Mouse (Mus musculus) hindbrain, embryonic 13.5 days (tissue): ENCODE measurements around the gene Dact3. TPM values are rescaled to one million over a fixed set of nuclear protein-coding genes. Genes with fewer than 3 reads are reported as not detected.

ENCODE experiments used
- ATAC-seq: fragments of 200-750 bp; cut with Nextera tagmentation; 2 replicates; pipeline ENCODE4 v1.8.0; 2017; ENCODE audit warnings: moderate TSS enrichment; ENCODE audit not compliant: low FRiP score
- H3K27ac ChIP-seq: fragments of 300-500 bp; sonication (generic); 2 replicates; pipeline ENCODE4 v1.5.1; 2015; ENCODE audit warnings: inconsistent platforms, mild to moderate bottlenecking, moderate library complexity
- H3K27me3 ChIP-seq: fragments of 300-500 bp; sonication (generic); 2 replicates; pipeline ENCODE4 v1.6.1; 2015; ENCODE audit warnings: mild to moderate bottlenecking, inconsistent platforms
- H3K36me3 ChIP-seq: fragments of 300-500 bp; sonication (generic); 2 replicates; pipeline ENCODE4 v1.6.1; 2015; ENCODE audit warnings: mild to moderate bottlenecking, inconsistent platforms
- H3K4me1 ChIP-seq: fragments of 300-500 bp; sonication (generic); replicated peaks from 2 replicates; pipeline ENCODE4 v1.6.1; 2015; ENCODE audit warnings: inconsistent platforms
- H3K4me2 ChIP-seq: fragments of 300-500 bp; sonication (generic); 2 replicates; pipeline ENCODE4 v1.6.1; 2015; ENCODE audit warnings: inconsistent platforms, mild to moderate bottlenecking, moderate library complexity
- H3K4me3 ChIP-seq: fragments of 300-500 bp; sonication (generic); 2 replicates; pipeline ENCODE4 v1.5.1; 2015; ENCODE audit warnings: mild to moderate bottlenecking, inconsistent platforms
- H3K9ac ChIP-seq: fragments of 300-500 bp; sonication (generic); 2 replicates; pipeline ENCODE4 v1.6.1; 2015; ENCODE audit warnings: mild to moderate bottlenecking, inconsistent platforms
- H3K9me3 ChIP-seq: fragments of 300-500 bp; sonication (generic); 2 replicates; pipeline ENCODE4 v1.6.1; 2016; ENCODE audit warnings: inconsistent platforms
- WGBS: fragments of 180-500 bp; shearing (Covaris S2); methylation state at CpG from one replicate; pipeline ENCODE4 v1.1.7; 2015; 5-methylcytosine and 5-hydroxymethylcytosine counted together
- polyA plus RNA-seq: library from polyadenylated mRNA; unstranded; fragments of >200 nt; fragmentation: Nextera tagmentation; extraction: Ambion mirVana; gene quantifications from 2 replicates; pipeline ENCODE4 v1.2.1, GENCODE M21; 2015

The Dact3 gene
- polyA plus RNA-seq, 1 experiment from 2014 or later = 2.8 TPM

DNA sequence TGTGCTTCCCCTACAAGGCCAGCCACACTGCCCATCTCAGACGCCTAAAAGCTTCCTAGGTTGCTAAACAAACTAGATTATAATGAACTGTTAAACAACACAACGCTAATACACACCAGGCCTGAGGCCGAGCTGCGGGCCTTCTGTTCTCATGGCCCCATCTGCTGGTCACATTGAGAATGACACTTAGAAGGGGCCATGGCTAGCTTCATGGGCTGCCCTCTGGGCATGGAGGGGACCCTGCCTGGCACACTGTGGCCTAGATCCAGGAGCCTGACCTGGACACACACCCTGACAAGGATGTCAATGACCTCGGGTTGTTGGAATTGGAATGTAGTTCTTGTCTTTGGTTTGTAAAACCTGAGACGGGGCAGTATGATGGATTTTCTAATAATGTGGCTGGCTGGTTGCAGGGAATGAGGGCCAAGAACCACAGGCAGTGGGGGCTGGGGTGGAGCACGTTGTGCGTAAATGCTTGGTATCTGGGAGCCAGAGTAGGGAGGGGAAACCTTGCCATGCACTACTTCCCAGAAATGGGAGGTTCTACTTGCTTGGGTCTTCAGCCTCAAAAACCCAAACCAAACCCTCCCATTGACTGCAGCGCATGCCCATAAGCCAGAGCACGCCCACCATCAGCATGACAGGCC is 38.8 kb downstream of the Dact3 start:
- Histone ChIP-seq H3K9ac (no peak overlapping the region), H3K4me3 (no peak overlapping the region), H3K27me3 (no peaks in the 10 kb centered on the region), H3K4me1 (peaks cover 53% of the 10 kb centered on the region), H3K36me3 (peaks cover 51% of the 10 kb centered on the region), H3K4me2 (no peak overlapping the region), H3K27ac (peak overlapping the region; percentile 55; the same call in 1 of the 2 replicates), H3K9me3 (no peaks in the 10 kb centered on the region)
- 42% methylated on average over 10 of the region's 10 CpGs for WGBS
- peak; percentile 43 for ATAC-seq

- 86% methylated on average over 18 of the region's 18 CpGs for WGBS
- no peak for ATAC-seq
- peaks cover 54% of the 10 kb centered on the region for H3K4me1 ChIP-seq
- H3K9me3 ChIP-seq = no peaks in the 10 kb centered on the region
- no peak overlapping the region for H3K9ac ChIP-seq
- H3K4me2 ChIP-seq = no peak overlapping the region
- H3K36me3 ChIP-seq = peaks cover 59% of the 10 kb centered on the region
- H3K4me3 ChIP-seq = no peak overlapping the region
- no peaks in the 10 kb centered on the region for H3K27me3 ChIP-seq
- peak overlapping the region; percentile 55; the same call in 1 of the 2 replicates for H3K27ac ChIP-seq
Measured at GRCm38 (mm10) chr7:16914453-16915343, 39.6 kb downstream of the Dact3 start.

DNA sequence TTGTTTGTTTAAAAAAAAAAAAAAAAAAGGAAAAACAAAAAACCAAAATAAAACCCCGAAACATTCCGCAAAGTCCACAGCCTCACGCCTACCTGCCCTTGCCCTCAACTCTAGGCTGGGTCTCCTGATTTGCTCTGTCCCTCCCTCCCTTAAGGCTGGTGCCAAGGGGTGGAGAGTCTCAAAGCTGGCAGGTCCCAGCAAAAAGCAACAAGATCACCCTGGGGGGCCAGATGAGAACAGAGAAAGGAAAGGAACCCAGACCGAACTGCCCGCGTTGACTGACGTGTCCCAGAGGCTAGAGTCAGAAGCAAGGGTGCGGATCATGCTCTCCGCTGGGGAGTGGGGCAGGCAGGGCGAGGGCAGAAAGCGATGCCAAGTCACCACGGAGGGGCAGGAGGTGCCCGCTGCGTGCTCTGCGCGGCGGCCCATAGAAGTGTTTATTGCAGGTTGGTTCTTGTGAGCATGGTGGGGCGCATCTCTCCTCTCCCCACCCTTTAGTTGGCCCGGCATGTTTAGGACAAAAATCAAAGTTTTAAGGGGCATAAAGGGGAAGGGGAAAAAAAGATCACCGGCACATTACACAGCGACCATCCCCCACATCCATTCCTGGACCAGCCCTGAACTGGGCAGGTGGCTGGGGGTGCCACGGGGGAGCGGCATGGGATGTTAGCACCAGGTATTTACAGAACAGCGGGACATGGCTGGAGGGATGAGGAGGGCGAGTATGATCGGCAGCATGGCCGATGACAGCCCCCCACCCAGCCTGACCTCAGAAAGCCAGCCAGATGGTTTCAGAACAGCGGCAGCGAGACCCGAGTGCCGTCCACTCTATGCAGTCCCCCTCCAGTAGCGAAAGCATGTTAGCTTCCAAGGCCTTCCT is 40.6 kb downstream of the Dact3 start:
- no peak overlapping the region; the same call in 1 of the 2 replicates for H3K9ac ChIP-seq

DNA sequence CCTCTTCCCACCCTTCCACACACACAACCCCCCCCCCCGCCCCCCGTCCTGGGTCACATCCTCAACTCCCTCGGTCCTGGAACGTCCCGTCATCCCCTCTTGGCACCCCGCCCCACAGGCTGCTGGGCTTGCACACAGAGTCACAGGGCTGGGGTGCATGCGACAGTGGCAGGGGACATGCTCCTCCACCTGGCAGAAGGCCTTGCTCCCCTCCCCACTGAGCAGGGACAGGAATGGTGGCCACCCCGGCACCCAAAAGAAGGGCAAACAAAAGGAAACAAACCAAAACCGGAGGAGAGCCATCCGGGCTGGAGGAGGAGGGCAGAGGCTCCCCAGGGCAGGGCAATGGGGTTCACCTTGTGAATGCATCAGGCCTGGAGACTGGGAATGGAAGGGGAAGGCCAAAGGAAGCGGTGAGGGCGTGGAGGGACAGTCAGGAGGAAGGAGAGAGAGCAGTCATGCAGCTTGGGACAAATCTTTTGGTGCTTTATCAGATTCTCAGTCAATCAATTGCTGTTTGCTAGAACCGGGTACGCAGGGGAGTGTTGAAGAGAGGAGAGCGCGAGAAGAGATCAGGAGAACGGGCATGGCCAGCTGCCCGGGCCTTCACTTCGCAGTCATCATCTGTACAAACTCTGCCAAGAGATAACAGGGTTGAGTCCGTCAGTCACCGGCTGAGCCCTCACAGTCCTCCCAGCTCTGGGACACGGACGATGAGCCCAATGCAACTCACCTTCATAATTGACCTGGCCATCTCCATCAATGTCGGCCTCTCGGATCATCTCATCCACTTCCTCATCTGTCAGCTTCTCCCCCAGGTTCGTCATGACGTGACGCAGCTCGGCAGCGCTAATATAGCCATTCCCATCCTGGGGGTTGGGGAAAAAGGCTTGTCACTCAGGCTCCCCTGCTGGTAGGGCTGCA is 41.5 kb downstream of the Dact3 start:
- Histone ChIP-seq H3K27ac (no peak overlapping the region), H3K27me3 (no peaks in the 10 kb centered on the region), H3K4me1 (peaks cover 73% of the 10 kb centered on the region), H3K4me3 (no peak overlapping the region), H3K36me3 (peaks cover 70% of the 10 kb centered on the region), H3K4me2 (no peak overlapping the region), H3K9ac (no peak overlapping the region; the same call in 1 of the 2 replicates), H3K9me3 (no peaks in the 10 kb centered on the region)
- WGBS = 81% methylated on average over 29 of the region's 30 CpGs
- ATAC-seq = no peak

More for the DNA sequence above, 40.6 kb downstream of the Dact3 start:
- H3K27ac ChIP-seq = no peak overlapping the region
- peaks cover 64% of the 10 kb centered on the region for H3K4me1 ChIP-seq
- no peak overlapping the region for H3K4me3 ChIP-seq
- no peaks in the 10 kb centered on the region for H3K9me3 ChIP-seq
- peaks cover 64% of the 10 kb centered on the region for H3K36me3 ChIP-seq
- no peak for ATAC-seq
- WGBS = 91% methylated on average over 32 of the region's 32 CpGs
- H3K27me3 ChIP-seq = no peaks in the 10 kb centered on the region
- H3K4me2 ChIP-seq = no peak overlapping the region

DNA sequence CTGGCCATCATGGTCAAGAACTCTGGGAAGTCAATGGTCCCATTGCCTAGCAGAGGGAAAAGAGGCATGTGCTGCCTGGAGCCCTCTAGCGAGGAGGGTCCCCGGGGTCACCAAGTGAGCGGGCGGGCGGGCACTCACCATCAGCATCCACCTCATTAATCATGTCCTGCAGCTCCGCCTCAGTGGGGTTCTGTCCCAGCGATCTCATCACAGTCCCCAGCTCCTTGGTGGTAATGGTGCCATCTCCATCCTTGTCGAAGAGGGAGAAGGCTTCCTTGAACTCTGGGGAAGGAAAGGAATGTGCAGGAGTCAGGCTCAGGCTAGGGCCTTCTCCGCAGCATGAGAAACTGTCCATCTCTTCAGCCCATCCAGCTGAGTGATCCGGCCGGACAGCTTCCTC is 42.3 kb downstream of the Dact3 start:
- no peaks in the 10 kb centered on the region for H3K27me3 ChIP-seq
- no peak for ATAC-seq
- no peak overlapping the region for H3K27ac ChIP-seq
- H3K4me1 ChIP-seq = peaks cover 76% of the 10 kb centered on the region
- WGBS = 56% methylated on average over 11 of the region's 11 CpGs
- H3K9ac ChIP-seq = peak overlapping the region; percentile 53; the same call in 1 of the 2 replicates
- peaks cover 70% of the 10 kb centered on the region for H3K36me3 ChIP-seq
- H3K4me2 ChIP-seq = no peak overlapping the region
- no peak overlapping the region for H3K4me3 ChIP-seq
- H3K9me3 ChIP-seq = no peaks in the 10 kb centered on the region

DNA sequence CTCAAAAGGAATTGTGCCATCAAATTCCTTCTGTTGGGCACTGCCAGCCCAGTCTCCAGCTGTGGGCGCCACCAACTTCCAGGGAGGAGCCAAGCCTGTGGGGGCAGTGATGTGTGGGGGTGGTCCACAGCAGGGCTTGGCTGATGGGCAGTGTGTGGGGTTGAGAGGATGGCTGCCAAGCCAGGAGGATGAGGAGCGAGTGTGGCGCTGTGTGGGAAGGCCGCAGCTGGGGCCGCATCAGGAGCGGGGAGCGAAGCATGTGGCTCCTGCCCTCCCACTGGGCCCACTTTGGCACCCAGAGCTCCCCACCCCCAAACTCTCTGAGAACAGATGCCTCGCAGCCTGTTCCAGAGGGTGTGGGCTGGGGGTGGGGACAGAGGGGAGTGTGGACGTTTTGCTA is 42.9 kb downstream of the Dact3 start:
- peaks cover 70% of the 10 kb centered on the region for H3K36me3 ChIP-seq
- H3K4me3 ChIP-seq = no peak overlapping the region
- H3K4me2 ChIP-seq = 0 out of 2 replicates have a peak overlapping the region, but pooled peaks have one; percentile 2
- ATAC-seq = no peak
- no peaks in the 10 kb centered on the region for H3K27me3 ChIP-seq
- peak overlapping the region; percentile 55 for H3K27ac ChIP-seq
- H3K4me1 ChIP-seq = peaks cover 74% of the 10 kb centered on the region
- peak overlapping the region; percentile 53 for H3K9ac ChIP-seq
- 37% methylated on average over 9 of the region's 9 CpGs for WGBS
- H3K9me3 ChIP-seq = no peaks in the 10 kb centered on the region

DNA sequence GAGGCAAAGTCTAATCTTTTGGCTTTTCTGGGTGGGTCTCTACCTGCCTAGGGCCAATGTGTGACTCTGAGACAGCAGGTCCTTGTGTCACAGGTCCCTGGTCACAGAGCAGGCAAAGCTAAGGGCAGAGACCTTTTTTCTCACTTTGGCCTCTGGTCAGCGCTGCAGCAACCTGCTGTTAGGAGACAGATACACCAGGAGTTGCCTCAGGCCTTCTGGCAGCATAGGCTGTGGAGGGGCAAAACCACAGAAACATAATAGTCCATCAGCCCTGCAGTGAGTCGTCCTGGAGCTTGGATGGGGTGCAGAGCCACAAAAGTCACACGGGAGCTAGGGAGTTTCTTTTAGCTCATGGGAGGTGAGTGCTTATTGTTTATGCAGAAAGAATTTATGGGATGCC is 43.6 kb downstream of the Dact3 start:
- H3K36me3 ChIP-seq = peaks cover 70% of the 10 kb centered on the region
- H3K27me3 ChIP-seq = no peaks in the 10 kb centered on the region
- H3K4me2 ChIP-seq = no peak overlapping the region
- H3K9ac ChIP-seq = peak overlapping the region; percentile 55
- no peak for ATAC-seq
- no peak overlapping the region for H3K4me3 ChIP-seq
- no peaks in the 10 kb centered on the region for H3K9me3 ChIP-seq
- peaks cover 67% of the 10 kb centered on the region for H3K4me1 ChIP-seq
- 70% methylated on average over 3 of the region's 3 CpGs for WGBS
- peak overlapping the region; percentile 55 for H3K27ac ChIP-seq

- Histone ChIP-seq H3K4me2 (peak overlapping the region; percentile 82), H3K27me3 (no peaks in the 10 kb centered on the region), H3K9me3 (no peaks in the 10 kb centered on the region), H3K4me1 (peaks cover 64% of the 10 kb centered on the region), H3K27ac (peak overlapping the region; percentile 50; the same call in 1 of the 2 replicates), H3K4me3 (peak overlapping the region; percentile 21), H3K36me3 (peaks cover 62% of the 10 kb centered on the region), H3K9ac (peak overlapping the region; percentile 70)
- no peak for ATAC-seq
- 85% methylated on average over 13 of the region's 13 CpGs for WGBS
Measured at GRCm38 (mm10) chr7:16919395-16920149, 44.5 kb downstream of the Dact3 start.

DNA sequence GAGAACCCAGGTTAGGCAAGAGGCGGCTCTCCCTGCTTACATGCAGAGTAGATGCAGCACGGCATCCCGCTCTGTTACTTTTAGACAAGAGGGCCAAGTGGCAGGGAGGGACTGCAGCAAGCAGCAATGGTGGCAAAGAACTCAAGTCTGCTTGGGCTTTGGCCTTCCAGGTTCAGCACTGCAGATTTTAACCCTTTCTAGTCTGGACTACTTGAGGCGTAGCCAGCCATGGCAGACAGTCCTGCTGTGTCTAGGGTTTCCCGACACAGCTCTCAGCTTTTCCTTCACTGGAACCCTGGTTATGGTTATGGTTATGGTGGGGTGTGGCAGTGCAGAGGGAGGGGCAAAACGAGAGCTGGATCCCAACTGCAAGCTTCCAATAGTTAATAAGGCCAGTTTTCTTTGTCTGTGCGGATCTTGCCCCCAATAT is 45.0 kb downstream of the Dact3 start:
- 78% methylated on average over 7 of the region's 7 CpGs for WGBS
- Histone ChIP-seq H3K4me1 (peaks cover 67% of the 10 kb centered on the region), H3K4me2 (peak overlapping the region; percentile 82), H3K4me3 (peak overlapping the region; percentile 21), H3K36me3 (peaks cover 56% of the 10 kb centered on the region), H3K9ac (peak overlapping the region; percentile 70), H3K27ac (peak overlapping the region; percentile 50; the same call in 1 of the 2 replicates), H3K9me3 (no peaks in the 10 kb centered on the region), H3K27me3 (no peaks in the 10 kb centered on the region)
- ATAC-seq = no peak

DNA sequence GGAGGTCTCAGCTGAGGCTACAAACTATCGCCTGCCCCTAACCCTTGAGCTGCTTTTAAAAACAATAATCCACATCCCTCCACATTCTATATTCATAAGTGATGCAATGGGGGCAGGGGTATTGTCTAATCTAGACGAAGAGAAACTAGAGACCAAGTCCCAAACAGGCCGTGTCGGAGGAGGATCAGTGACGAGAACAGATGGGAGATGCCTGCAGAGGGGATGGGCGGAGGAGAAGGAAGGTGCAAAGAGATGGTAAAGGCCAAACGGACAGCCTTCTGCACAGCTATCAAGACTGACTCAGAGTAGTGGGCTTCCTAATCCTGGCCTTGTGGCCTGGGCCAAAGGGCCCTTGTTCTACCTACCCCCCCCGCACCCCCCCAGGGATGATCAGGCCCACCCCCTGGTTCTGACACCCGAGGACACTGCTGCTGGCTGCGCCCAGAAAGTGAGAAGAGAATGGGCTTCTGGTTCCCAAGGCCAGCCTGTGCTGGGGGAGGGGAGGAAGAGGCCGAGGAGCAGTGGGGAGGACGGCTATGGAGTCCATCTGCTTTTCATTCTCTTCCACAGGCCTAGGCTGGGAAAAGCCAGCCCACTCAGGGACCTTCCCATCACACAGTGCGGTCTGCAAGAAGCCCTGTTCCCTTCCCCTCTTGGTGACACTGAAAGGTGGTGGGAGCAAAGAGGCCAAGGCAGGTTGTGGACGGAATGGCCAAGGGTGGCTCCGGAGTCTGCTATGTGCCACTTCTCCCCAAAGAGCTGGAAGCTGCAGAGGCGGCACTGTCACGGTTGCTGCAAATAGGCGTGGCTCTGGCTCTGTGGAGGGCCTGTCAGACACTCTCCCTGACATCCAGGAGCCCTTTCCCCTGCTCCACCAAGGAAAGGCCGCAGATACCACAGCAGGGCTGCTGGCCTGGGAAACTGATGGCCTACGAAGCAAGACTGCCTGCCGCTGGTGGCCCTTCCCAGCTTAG is 46.0 kb downstream of the Dact3 start:
- H3K9me3 ChIP-seq = no peaks in the 10 kb centered on the region
- H3K27me3 ChIP-seq = no peaks in the 10 kb centered on the region
- peak overlapping the region; percentile 99 for H3K9ac ChIP-seq
- peak overlapping the region; percentile 94 for H3K4me3 ChIP-seq
- WGBS = 37% methylated on average over 21 of the region's 21 CpGs
- no peak for ATAC-seq
- peaks cover 67% of the 10 kb centered on the region for H3K4me1 ChIP-seq
- H3K27ac ChIP-seq = peak overlapping the region; percentile 99
- peaks cover 47% of the 10 kb centered on the region for H3K36me3 ChIP-seq
- peak overlapping the region; percentile 82 for H3K4me2 ChIP-seq
